Comparison of ENCODE assay signal across 19 mouse cellular contexts in the genomic region with DNA sequence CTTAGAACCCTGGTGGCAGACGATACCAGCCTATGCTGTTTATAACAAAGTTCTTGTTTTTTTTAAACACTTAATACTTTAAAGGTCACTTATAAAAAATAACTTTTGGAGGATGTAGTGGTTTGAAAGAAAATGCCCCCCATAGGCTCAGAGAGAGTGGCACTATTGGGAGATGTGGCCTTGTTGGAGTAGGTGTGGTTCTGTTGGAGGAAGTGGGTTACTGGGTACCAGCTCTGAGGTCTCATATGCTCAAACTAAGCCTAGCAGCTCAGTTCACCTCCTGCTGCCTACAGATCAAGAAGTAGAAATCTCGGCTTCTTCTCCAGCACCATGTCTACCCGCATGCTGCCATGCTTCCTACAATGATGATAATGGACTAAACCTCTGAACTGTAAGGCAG.
DNase-seq lines count a peak whose midpoint lies in the region; ATAC-seq lines count a peak whose summit lies in the region.
"Had no signal": no experiment of that assay in that cellular context is flagged by ENCODE, and none has a peak within 500 bp of the region (broad histone marks: within the 10 kb centered on the region; RNA-seq: fewer than 3 reads in every experiment).

No protein-coding gene starts in this region.

- no peak overlapping the region for H3K9ac ChIP-seq in hindbrain, embryonic 11.5 days (ENCODE audit: low read depth, low read length)
- H3K9ac ChIP-seq: embryonic facial prominence, embryonic 12.5 days; forebrain, embryonic 13.5 days; forebrain, embryonic 15.5 days; forebrain, postnatal 0 days had no signal

- H3K4me1 ChIP-seq in hindbrain, embryonic 11.5 days (replicated peaks; ENCODE audit: control insufficient read depth, insufficient read depth, low read length) = no peaks in the 10 kb centered on the region
- H3K4me1 ChIP-seq: embryonic facial prominence, embryonic 10.5 days; embryonic facial prominence, embryonic 12.5 days; forebrain, embryonic 13.5 days; forebrain, embryonic 15.5 days had no signal

- no peak overlapping the region for H3K27ac ChIP-seq in hindbrain, embryonic 11.5 days (ENCODE audit: low read depth, low read length)
- H3K27ac ChIP-seq: embryonic facial prominence, embryonic 10.5 days; embryonic facial prominence, embryonic 12.5 days; forebrain, embryonic 13.5 days; forebrain, embryonic 15.5 days had no signal

- WGBS in hindbrain, embryonic 11.5 days = 92% methylated on average over 3 of the region's 3 CpGs

- DNase-seq in CD4-positive, CD25-positive, alpha-beta regulatory T cell, adult 2 months (ENCODE audit: low read depth, low spot score) = peak; percentile 35
- peak; percentile 51 for DNase-seq in induced T-regulatory cell, adult 2 months (ENCODE audit: low read depth)
- no peak for DNase-seq in natural killer cell, adult 2 months (ENCODE audit: low spot score in 2 of 2)
- DNase-seq in layer of hippocampus, adult 8-10 months (ENCODE audit: low spot score in 2 of 2) = no peak
- no peak for DNase-seq in hindbrain, embryonic 11.5 days (ENCODE audit: low spot score)
- DNase-seq: adrenal gland, adult 8-10 months; adrenal gland, postnatal 14 days; adrenal gland, postnatal 36 days; cerebellum, adult 11-12 months; cerebellum, adult 2 months; cerebellum, adult 9-10 months; cerebellum, postnatal 10 days; cerebellum, postnatal 25 days; forebrain, postnatal 0 days had no signal

- H3K27me3 ChIP-seq in hindbrain, embryonic 11.5 days (ENCODE audit: control insufficient read depth, insufficient read depth, low read length) = no peaks in the 10 kb centered on the region
- H3K27me3 ChIP-seq: embryonic facial prominence, embryonic 12.5 days; forebrain, embryonic 13.5 days; forebrain, embryonic 15.5 days had no signal

- peak; percentile 82 for ATAC-seq in CD4-positive, CD25-positive, alpha-beta regulatory T cell, adult 4 months
- no peak for ATAC-seq in hindbrain, embryonic 11.5 days (ENCODE audit: low FRiP score)
- ATAC-seq: forebrain, embryonic 13.5 days; forebrain, embryonic 15.5 days; forebrain, postnatal 0 days had no signal

- H3K4me3 ChIP-seq in hindbrain, embryonic 11.5 days (ENCODE audit: low read depth, low read length) = no peak overlapping the region
- H3K4me3 ChIP-seq: embryonic facial prominence, embryonic 10.5 days; embryonic facial prominence, embryonic 12.5 days; forebrain, embryonic 13.5 days; forebrain, embryonic 15.5 days had no signal

- H3K4me2 ChIP-seq in hindbrain, embryonic 11.5 days (replicated peaks; ENCODE audit: low read depth, low read length) = no peak overlapping the region
- H3K4me2 ChIP-seq: embryonic facial prominence, embryonic 12.5 days; forebrain, embryonic 13.5 days; forebrain, embryonic 15.5 days had no signal

- no peaks in the 10 kb centered on the region for H3K9me3 ChIP-seq in hindbrain, embryonic 11.5 days (ENCODE audit: control insufficient read depth, low read length)
- H3K9me3 ChIP-seq: embryonic facial prominence, embryonic 10.5 days; embryonic facial prominence, embryonic 12.5 days; forebrain, embryonic 13.5 days; forebrain, embryonic 15.5 days had no signal

- H3K36me3 ChIP-seq in hindbrain, embryonic 11.5 days (ENCODE audit: control insufficient read depth, insufficient read depth, low read length) = 0 out of 2 replicates have a peak, but pooled peaks cover 2% of the 10 kb centered on the region

Comparison
In these comparisons a context has a peak if more than half of its experiments do, and no peak if none do; other contexts are left out.
1. DNase-seq: peak in CD4-positive, CD25-positive, alpha-beta regulatory T cell, adult 2 months (single experiment) and induced T-regulatory cell, adult 2 months (single experiment); none in natural killer cell, adult 2 months (0 of 2), layer of hippocampus, adult 8-10 months (0 of 2) and hindbrain, embryonic 11.5 days (single experiment).